Mouse (Mus musculus): Measurements from ENCODE around the gene Ankrd66. TPM values are rescaled to one million over a fixed set of nuclear protein-coding genes. Genes with fewer than 3 reads are reported as not detected.
A peak's percentile ranks its signal among the peaks of the same experiment; 100 is the strongest.

Gene Ankrd66
- polyA plus RNA-seq (2014; fragmentation: Nextera tagmentation; extraction: Ambion mirVana) = 0.19 and 0.24 TPM in 2 replicates

- Histone ChIP-seq H3K9me3 (ENCODE audit: control insufficient read depth, low read length) (no peaks in the 10 kb centered on the region), H3K4me1 (ENCODE audit: control insufficient read depth, insufficient read depth, low read length) (no peaks in the 10 kb centered on the region), H3K27ac (ENCODE audit: low read depth, low read length) (no peak within 1 kb of the TSS), H3K9ac (ENCODE audit: low read length) (no peak within 1 kb of the TSS), H3K27me3 (ENCODE audit: control insufficient read depth, insufficient read depth, low read length) (no peaks in the 10 kb centered on the region), H3K4me3 (ENCODE audit: low read depth, low read length) (no peak within 1 kb of the TSS), H3K4me2 (ENCODE audit: low read depth) (no peak within 1 kb of the TSS), H3K36me3 (ENCODE audit: control insufficient read depth, insufficient read depth, low read length) (no peaks in the 10 kb centered on the region)
- DNase-seq (ENCODE audit: low spot score) (no peak), ATAC-seq (ENCODE audit: insufficient read depth, low FRiP score, low TSS enrichment) (no peak)
- 60% methylated on average over 1 of the region's 1 CpGs for WGBS
Measured at GRCm38 (mm10) chr17:43543539-43543938, at the start of gene Ankrd66. Ankrd66 (minus strand) TSS chr17:43543639.

- ATAC-seq (ENCODE audit: insufficient read depth, low FRiP score, low TSS enrichment) = no peak
- H3K36me3 ChIP-seq (ENCODE audit: control insufficient read depth, insufficient read depth, low read length) = no peaks in the 10 kb centered on the region
- H3K9me3 ChIP-seq (ENCODE audit: control insufficient read depth, low read length) = no peaks in the 10 kb centered on the region
- no peak overlapping the region for H3K27ac ChIP-seq (ENCODE audit: low read depth, low read length)
- H3K27me3 ChIP-seq (ENCODE audit: control insufficient read depth, insufficient read depth, low read length) = no peaks in the 10 kb centered on the region
- DNase-seq (ENCODE audit: low spot score) = no peak
- WGBS = 87% methylated on average over 21 of the region's 21 CpGs
- no peak overlapping the region for H3K4me2 ChIP-seq (ENCODE audit: low read depth)
- no peaks in the 10 kb centered on the region for H3K4me1 ChIP-seq (ENCODE audit: control insufficient read depth, insufficient read depth, low read length)
- H3K9ac ChIP-seq (ENCODE audit: low read length) = no peak overlapping the region
- no peak overlapping the region for H3K4me3 ChIP-seq (ENCODE audit: low read depth, low read length)
Measured at GRCm38 (mm10) chr17:43592296-43593291, 49.2 kb upstream of the Ankrd66 start.

- Histone ChIP-seq H3K4me2 (ENCODE audit: low read depth) (no peak overlapping the region), H3K27ac (ENCODE audit: low read depth, low read length) (no peak overlapping the region), H3K4me3 (ENCODE audit: low read depth, low read length) (no peak overlapping the region), H3K4me1 (ENCODE audit: control insufficient read depth, insufficient read depth, low read length) (no peaks in the 10 kb centered on the region), H3K9me3 (ENCODE audit: control insufficient read depth, low read length) (no peaks in the 10 kb centered on the region), H3K9ac (ENCODE audit: low read length) (no peak overlapping the region), H3K36me3 (ENCODE audit: control insufficient read depth, insufficient read depth, low read length) (no peaks in the 10 kb centered on the region), H3K27me3 (ENCODE audit: control insufficient read depth, insufficient read depth, low read length) (no peaks in the 10 kb centered on the region)
- no peak for DNase-seq (ENCODE audit: low spot score)
- WGBS = 91% methylated on average over 5 of the region's 5 CpGs
- ATAC-seq (ENCODE audit: insufficient read depth, low FRiP score, low TSS enrichment) = no peak
Measured at GRCm38 (mm10) chr17:43590531-43590930, 47.1 kb upstream of the Ankrd66 start.

- Histone ChIP-seq H3K4me2 (ENCODE audit: low read depth) (no peak overlapping the region), H3K27me3 (ENCODE audit: control insufficient read depth, insufficient read depth, low read length) (no peaks in the 10 kb centered on the region), H3K9me3 (ENCODE audit: control insufficient read depth, low read length) (no peaks in the 10 kb centered on the region), H3K36me3 (ENCODE audit: control insufficient read depth, insufficient read depth, low read length) (no peaks in the 10 kb centered on the region), H3K4me3 (ENCODE audit: low read depth, low read length) (no peak overlapping the region), H3K27ac (ENCODE audit: low read depth, low read length) (no peak overlapping the region), H3K9ac (ENCODE audit: low read length) (no peak overlapping the region), H3K4me1 (ENCODE audit: control insufficient read depth, insufficient read depth, low read length) (no peaks in the 10 kb centered on the region)
- WGBS = 94% methylated on average over 6 of the region's 6 CpGs
- DNase-seq (ENCODE audit: low spot score) = no peak
- no peak for ATAC-seq (ENCODE audit: insufficient read depth, low FRiP score, low TSS enrichment)
Measured at GRCm38 (mm10) chr17:43589750-43590149, 46.3 kb upstream of the Ankrd66 start.

- ATAC-seq (ENCODE audit: insufficient read depth, low FRiP score, low TSS enrichment) (no peak), DNase-seq (ENCODE audit: low spot score) (no peak)
- WGBS = 95% methylated on average over 2 of the region's 2 CpGs
- Histone ChIP-seq H3K9ac (ENCODE audit: low read length) (no peak overlapping the region), H3K36me3 (ENCODE audit: control insufficient read depth, insufficient read depth, low read length) (no peaks in the 10 kb centered on the region), H3K27me3 (ENCODE audit: control insufficient read depth, insufficient read depth, low read length) (no peaks in the 10 kb centered on the region), H3K4me2 (ENCODE audit: low read depth) (no peak overlapping the region), H3K4me3 (ENCODE audit: low read depth, low read length) (no peak overlapping the region), H3K27ac (ENCODE audit: low read depth, low read length) (no peak overlapping the region), H3K4me1 (ENCODE audit: control insufficient read depth, insufficient read depth, low read length) (no peaks in the 10 kb centered on the region), H3K9me3 (ENCODE audit: control insufficient read depth, low read length) (no peaks in the 10 kb centered on the region)
Measured at GRCm38 (mm10) chr17:43587278-43587677, 43.8 kb upstream of the Ankrd66 start.

GRCm38 (mm10) chr17:43584771-43585170, 41.3 kb upstream of the Ankrd66 start:
- no peak for ATAC-seq (ENCODE audit: insufficient read depth, low FRiP score, low TSS enrichment)
- Histone ChIP-seq H3K9ac (ENCODE audit: low read length) (no peak overlapping the region), H3K27me3 (ENCODE audit: control insufficient read depth, insufficient read depth, low read length) (no peaks in the 10 kb centered on the region), H3K27ac (ENCODE audit: low read depth, low read length) (no peak overlapping the region), H3K4me2 (ENCODE audit: low read depth) (no peak overlapping the region), H3K4me1 (ENCODE audit: control insufficient read depth, insufficient read depth, low read length) (peaks cover 6% of the 10 kb centered on the region; the same call in 1 of the 2 replicates), H3K36me3 (ENCODE audit: control insufficient read depth, insufficient read depth, low read length) (no peaks in the 10 kb centered on the region), H3K4me3 (ENCODE audit: low read depth, low read length) (no peak overlapping the region), H3K9me3 (ENCODE audit: control insufficient read depth, low read length) (no peaks in the 10 kb centered on the region)
- WGBS = 85% methylated on average over 7 of the region's 7 CpGs
- DNase-seq (ENCODE audit: low spot score) = no peak

- Histone ChIP-seq H3K27ac (ENCODE audit: low read depth, low read length) (no peak overlapping the region), H3K4me2 (ENCODE audit: low read depth) (no peak overlapping the region), H3K4me1 (ENCODE audit: control insufficient read depth, insufficient read depth, low read length) (peaks cover 6% of the 10 kb centered on the region; the same call in 1 of the 2 replicates), H3K9ac (ENCODE audit: low read length) (no peak overlapping the region), H3K4me3 (ENCODE audit: low read depth, low read length) (no peak overlapping the region), H3K27me3 (ENCODE audit: control insufficient read depth, insufficient read depth, low read length) (no peaks in the 10 kb centered on the region), H3K9me3 (ENCODE audit: control insufficient read depth, low read length) (no peaks in the 10 kb centered on the region), H3K36me3 (ENCODE audit: control insufficient read depth, insufficient read depth, low read length) (no peaks in the 10 kb centered on the region)
- 33% methylated on average over 8 of the region's 8 CpGs for WGBS
- DNase-seq (ENCODE audit: low spot score) (peak; percentile 32), ATAC-seq (ENCODE audit: insufficient read depth, low FRiP score, low TSS enrichment) (no peak)
Measured at GRCm38 (mm10) chr17:43581012-43581467, 37.6 kb upstream of the Ankrd66 start.

GRCm38 (mm10) chr17:43580456-43580855, 37.0 kb upstream of the Ankrd66 start:
- 42% methylated on average over 3 of the region's 3 CpGs for WGBS
- H3K4me3 ChIP-seq (ENCODE audit: low read depth, low read length) = no peak overlapping the region
- no peaks in the 10 kb centered on the region for H3K36me3 ChIP-seq (ENCODE audit: control insufficient read depth, insufficient read depth, low read length)
- H3K27me3 ChIP-seq (ENCODE audit: control insufficient read depth, insufficient read depth, low read length) = no peaks in the 10 kb centered on the region
- peaks cover 6% of the 10 kb centered on the region; the same call in 1 of the 2 replicates for H3K4me1 ChIP-seq (ENCODE audit: control insufficient read depth, insufficient read depth, low read length)
- H3K9ac ChIP-seq (ENCODE audit: low read length) = no peak overlapping the region
- no peak for ATAC-seq (ENCODE audit: insufficient read depth, low FRiP score, low TSS enrichment)
- no peak for DNase-seq (ENCODE audit: low spot score)
- H3K4me2 ChIP-seq (ENCODE audit: low read depth) = no peak overlapping the region
- H3K27ac ChIP-seq (ENCODE audit: low read depth, low read length) = no peak overlapping the region
- no peaks in the 10 kb centered on the region for H3K9me3 ChIP-seq (ENCODE audit: control insufficient read depth, low read length)

Data from neural tube, embryonic 11.5 days (tissue).